Mouse (Mus musculus) mature B cell (primary cell): ENCODE results near the gene Dhrs7.
"Not testable (repeated sequence)": the region's sequence is repeated elsewhere in the genome, so short reads cannot be mapped to it uniquely, and the experiment has no call there.

ENCODE experiments used
- in situ Hi-C: fragments of 300-500 bp; cut with MboI; formaldehyde crosslinking; loops from 2 replicates; pipeline ENCODE4 v1.14.3; 2019

Gene Dhrs7

DNA sequence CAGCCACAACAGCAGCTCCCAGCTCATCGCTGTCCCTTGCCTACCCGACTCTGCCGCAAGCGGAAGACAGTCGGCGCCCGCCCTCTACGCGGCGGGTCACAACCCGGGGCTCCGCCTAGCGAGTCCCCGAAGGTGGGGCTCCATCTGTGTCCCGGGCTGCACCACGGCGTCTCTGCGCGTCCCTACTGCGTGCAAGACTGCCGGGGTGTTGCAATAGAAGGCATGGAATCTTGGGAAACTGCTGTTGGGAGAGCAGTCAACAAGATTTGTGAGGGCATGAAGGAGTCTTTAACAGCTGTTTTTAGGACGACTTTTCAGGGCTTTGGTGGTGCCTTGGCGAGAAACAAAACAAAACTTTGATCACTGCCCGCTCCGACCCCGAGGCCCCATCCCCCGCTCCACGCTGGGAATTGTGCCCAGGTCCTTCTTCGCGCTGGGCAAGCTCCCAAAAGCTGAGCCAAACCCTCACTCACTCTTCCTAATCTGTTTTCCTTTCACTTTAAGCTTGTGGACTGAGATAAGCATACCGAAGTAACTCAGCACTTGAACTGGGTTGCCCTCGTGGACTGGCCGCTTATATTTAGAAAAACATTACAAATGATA is at the start of gene Dhrs7:
Dhrs7 (minus strand) TSS at position 175 of the 603 bp plus-strand sequence.
- in situ Hi-C loops: no loop called here

DNA sequence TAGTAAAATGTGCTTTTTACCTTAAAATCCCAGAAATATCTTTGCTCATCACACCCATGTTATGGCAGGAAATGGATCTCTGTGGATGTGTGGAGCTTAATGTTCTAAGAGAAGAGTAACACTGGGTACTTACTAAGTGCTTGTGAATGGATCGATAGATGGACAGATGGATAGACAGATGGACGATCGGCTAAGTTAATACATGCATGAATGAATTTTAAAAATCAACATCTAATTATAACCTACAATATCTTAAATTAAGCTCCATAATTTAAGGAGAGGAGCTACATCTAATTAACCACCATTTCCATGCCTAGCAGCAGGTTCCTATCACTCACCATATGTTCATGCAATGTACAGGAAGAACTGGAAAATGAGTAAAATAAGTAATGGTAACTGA is 45.3 kb upstream of the Dhrs7 start:
- in situ Hi-C loops: no loop called here

DNA sequence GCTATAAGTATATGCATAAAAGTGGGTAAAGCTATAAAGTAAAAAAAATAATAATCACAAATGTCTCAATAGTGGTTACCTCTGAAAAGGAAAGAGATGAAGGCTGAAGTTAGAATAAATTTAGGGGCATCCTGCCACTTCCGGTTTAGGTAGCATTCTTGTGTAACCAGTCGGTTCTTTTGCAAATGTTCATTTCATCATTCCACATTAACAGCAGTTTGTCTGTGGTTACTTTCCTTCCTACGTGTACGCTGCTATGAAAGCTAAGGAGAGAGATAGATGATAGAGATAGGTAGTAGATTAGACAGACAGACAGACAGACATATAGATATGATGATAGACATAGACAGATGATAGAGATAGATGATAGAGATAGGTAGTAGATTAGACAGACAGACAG is 39.4 kb upstream of the Dhrs7 start:
- in situ Hi-C loops: no loop called here

DNA sequence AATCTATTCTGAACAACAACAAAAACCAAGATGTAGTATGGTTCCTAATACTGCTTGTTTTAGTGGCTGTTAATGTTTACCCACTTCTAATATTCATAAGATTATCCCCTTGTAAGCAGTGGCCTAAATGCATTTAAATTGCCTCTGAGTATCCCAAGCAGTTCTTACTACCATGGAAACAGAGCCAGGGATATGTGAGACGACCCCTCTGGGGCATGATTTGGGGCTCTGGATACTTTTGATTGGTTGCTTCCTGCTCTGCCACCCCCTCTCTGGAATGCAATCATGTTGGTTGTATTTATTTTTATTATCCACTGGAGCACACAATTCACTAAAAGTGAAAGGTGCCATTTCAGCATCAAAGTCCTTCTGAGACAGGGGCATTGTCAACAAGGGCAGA is 35.3 kb upstream of the Dhrs7 start:
- in situ Hi-C loops: no loop called here

DNA sequence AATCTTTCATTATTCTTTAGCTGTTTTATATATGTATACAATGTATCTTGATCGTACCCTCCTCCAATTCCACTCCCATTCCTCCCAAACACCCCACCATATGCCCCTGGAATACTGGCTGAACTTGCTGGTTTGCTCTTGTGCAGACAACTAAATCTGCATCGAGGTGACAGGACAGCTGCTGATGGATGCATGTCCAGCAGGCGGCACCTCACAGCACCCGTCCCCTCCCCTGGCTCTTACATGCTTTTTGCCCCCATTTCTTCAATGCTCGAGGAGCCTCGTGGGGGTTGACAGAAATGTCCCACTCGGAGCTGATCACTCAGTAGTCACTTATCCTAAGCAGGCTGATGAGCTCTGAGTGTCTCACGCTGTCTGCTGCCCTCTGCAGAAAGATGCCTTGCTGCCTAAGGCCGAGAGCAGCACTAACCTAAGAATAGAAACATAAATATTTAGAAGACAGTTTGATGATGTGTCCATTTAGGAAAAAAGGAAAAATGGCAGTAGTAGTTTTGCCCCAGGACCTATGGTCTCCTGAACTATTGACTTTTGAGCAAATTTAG is 30.3 kb upstream of the Dhrs7 start:
- in situ Hi-C loops: no loop called here

DNA sequence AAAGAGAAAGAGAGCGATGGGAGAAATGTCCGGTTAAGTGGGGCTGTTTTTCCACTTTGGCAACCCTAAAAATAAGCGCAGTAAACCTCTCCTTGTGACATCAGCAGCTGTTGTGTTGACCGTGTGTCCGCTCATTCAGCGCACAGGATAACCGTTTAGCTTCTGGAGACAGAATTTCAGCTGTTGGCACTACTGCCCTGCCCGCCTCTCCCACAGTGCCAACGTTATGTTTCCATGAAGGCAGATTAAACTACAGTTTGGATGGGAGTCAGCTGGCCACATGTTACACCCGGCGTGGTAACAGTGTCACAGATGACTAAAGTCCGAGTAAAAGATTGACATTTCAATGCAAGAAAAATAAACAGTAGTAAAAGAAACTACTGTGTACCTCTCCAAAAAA is 29.7 kb upstream of the Dhrs7 start:
- in situ Hi-C loops: no loop called here

DNA sequence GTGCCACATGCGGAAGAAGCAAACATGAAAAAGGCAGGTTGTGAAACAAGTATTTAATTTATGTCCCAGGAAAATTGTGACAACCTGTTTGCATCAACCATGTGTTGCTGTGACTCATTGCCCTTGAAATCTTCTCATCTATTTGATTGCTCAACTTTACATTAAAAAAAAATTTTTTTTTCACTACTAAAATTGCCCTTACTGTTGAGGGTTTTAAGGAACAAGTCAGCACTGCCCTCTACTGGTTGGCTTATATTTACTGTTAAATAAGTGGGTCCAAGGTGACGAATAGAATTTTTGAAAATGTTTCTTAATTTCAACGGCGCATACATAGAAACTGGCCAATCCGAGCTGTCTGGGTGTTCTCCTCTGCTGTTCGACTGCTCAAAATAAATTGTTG is 29.2 kb upstream of the Dhrs7 start:
- in situ Hi-C loops: no loop called here

DNA sequence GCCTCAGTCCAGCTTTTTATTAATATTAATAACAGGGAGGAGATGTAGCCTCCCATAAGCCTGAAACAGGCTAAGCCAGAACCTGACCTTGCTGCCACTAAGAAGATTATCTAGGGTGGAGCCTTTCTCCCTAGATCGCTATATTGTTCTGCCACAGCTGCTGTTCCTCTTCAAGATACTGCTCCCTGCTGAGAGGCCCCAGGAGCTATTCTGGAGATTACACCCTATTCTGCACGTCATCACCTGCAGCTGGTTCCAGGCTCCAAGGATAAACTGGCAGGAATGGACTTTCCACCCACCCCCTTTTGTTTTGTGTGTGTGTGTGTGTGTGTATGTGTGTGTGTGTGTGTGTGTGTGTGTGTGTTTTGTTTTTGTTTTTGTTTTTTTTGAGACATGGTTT is 23.6 kb upstream of the Dhrs7 start:
- in situ Hi-C loops: not testable (repeated sequence)

DNA sequence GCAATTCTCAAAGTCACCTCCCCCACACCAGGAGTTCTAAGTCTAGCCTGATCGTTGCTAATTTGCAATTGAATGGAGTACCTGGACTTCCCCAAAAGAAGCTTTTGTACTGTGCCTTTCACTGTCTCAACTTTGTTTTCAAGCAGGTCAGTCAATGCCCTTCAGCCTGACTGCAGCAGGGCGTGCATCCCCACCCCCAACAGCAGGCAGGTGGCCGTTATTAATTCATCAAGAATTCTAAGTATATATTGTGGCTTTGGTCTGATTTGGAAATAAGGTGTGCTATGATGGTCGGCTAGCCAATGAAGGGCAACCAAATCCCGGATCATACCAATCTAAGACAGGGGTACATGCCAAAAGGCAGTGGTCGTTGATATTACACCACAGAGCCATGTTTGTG is 23.0 kb upstream of the Dhrs7 start:
- in situ Hi-C loops: not testable (repeated sequence)

DNA sequence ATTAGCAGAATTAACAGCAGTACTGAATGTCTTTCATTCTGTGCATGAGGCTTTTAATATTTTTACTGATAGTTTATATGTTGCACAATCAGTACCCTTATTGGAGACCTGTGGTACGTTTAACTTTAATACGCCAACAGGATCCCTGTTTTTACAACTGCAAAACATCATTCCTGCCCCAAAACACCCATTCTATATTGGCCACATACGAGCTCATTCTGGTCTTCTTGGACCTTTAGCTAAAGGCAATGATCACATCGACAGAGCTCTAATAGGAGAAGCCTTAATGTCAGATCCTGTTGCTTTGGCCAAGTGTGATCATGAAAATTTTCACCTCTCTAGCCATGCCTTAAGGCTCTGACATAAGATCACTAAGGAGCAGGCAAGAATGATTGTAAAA is 21.9 kb upstream of the Dhrs7 start:
- in situ Hi-C loops: not testable (repeated sequence)

DNA sequence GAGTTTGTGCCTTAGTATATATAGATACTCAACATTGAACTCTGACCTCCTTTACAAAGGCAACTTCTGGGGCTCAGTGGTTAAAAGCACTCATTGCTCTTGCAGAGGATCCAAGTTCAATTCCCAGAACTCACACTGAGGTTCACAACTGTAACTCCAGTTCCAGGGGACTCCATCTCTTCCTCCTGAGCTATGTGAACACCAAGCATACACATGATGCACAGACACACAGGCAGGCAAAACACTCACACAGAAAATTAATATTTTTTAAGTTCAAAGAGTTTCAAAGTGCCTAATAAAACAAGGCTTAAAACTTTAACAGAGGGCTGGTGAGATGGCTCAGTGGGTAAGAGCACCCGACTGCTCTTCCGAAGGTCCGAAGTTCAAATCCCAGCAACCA is 18.9 kb upstream of the Dhrs7 start:
- in situ Hi-C loops: no loop called here

DNA sequence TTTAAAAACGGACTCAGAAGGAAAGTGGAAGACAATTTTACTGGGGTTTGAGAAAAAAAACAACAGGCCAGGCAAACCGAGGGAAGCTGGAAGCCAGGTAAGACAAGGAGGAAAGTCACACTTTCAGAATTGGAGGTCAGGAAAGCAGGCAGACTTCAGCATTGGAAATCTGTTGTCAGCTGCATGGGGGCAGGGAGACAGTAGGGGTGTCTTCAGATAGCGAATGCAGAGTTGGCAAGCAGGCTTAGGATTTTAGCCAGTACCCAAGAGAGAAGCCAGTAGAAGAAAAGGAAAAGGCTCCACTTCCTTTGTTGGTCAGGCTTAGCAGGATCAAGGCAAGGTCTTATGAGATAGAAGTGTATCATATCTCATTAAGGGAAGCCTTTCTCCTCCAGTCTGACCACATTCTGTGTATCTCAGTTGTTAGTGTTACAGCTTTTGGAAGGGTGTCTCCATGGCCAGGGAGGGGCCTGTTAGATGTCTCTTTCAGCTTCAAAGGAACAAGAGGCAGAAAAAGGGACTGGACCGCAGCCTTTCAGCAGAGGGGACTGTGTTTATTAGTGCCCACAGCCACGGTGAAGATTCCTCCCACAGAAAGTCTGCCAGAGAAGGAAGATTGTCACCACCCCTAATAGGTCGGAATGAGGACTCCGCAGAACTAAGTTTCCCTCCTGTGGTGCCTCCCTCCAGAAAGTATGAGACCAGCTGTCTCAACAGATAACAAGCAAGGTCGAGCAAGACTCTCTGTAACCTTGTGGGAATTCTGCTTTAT is 18.0 kb upstream of the Dhrs7 start:
- in situ Hi-C loops: no loop called here

DNA sequence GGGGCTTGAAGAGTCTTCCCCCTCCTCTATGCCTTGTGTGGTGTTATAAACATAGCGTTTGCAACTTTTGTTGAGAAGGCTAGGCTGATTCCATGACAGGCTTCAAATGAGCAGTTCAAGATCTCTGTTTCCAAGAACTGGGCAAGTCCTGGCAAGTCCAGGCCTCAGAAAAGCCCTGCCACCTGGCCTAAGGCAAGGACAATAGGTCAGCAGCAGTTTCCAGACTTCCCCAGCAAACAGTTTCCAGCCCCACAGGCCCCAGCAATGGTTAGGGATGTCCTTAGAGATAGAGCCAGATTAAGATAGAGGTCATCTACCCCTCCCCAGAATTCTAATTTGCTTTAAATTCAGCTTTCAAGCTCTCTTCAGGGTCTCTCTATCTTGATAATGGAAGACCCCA is 17.2 kb upstream of the Dhrs7 start:
- in situ Hi-C loops: no loop called here

DNA sequence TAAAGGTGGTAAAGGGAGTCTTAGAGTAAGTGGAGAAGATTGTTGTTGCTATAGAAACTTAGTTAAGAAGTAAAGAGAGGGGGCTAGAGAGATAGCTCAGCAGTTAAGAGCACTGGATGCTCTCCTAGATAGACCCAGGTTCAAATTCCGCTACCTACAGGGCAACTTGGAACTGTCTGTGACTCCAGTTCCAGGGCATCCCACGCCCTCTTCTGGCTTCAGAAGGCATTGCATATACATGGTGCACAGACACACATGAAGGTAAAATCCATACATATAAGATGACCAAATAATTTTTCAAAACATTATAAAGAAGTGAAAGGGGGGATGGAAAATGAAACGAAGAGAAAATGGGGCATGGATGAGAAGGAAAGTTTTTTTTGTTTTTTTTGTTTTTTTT is 14.9 kb upstream of the Dhrs7 start:
- in situ Hi-C loops: no loop called here

DNA sequence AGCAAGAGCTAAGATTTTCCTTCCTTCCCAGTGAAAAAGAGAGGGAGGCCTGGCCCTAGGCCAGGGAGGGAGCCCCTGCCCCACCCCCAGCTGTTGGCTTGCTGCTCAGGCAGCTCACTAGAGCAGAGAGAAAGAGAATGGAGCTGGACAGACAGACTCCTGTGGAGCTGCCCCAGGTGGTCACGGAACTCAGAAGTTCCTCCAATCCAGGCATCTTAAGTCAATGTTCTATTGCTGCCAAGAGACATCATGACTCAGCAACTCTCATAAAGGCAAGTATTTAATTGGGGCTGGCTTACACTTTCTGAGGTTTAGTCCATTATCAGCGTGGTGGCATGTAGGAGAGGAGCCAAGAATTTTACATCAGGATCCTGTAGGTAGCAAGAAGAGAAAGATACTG is 10.1 kb upstream of the Dhrs7 start:
- in situ Hi-C loops: no loop called here

DNA sequence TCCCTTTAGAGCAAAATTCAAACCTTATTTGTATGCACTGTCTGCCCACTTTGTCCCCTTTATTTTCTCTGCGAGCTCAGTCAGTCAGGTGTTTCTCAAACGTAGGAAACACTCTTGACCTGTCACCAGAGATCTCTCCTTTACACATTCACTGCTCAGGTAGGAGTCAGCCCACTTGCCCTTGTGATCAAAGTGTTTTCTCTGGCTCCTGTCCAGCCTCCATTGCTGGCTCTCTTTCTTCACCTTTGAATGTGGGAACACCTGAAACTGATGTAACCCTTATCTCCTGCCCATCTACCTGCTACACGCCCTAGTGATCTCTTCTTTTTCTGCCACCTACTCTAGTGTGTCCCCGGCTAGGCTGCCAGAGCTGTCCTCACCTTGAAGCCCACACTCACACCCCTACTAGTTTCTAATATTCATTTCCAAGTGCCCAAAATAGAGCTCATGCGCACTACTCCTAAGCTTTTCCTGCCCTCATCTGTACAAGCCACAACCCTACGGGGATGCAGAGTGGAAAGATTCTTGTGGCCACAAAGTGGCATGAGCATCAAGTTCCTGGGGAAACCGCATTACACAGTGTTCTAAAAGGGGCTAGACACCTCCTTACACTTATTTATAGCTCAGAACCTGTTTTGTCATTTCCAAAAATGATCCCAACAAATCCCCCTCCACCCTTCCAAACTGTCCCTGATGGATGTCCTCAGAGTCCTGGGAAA is 9.5 kb upstream of the Dhrs7 start:
- in situ Hi-C loops: no loop called here

DNA sequence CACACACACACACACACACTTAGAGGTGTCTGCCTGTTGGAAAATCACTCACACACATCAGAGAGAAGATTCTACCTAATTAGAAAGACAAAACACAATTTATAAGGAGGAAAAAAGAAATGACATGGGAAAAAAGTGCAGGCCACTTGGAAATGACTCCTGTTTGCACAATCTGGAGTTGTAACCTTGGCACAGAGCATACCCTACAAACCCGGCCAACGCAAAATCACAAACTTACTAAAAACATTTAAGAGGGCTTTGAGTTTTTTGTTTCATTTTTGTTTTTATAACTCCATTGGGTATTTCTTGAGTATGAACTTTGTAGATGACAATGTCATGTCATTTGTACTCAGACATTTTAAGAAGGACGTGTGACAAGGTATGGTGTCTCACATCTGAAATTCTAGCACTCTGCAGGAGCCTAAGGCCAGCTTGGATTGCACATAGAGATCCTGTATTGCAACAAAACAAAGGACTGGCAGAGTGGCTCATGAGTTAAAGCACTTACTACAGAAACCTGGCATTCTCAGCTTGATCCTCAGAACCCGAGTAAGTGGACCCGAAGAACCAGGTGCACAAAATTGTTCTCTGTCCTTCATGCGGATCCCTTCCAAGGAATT is 6.9 kb upstream of the Dhrs7 start:
- in situ Hi-C loops: no loop called here

DNA sequence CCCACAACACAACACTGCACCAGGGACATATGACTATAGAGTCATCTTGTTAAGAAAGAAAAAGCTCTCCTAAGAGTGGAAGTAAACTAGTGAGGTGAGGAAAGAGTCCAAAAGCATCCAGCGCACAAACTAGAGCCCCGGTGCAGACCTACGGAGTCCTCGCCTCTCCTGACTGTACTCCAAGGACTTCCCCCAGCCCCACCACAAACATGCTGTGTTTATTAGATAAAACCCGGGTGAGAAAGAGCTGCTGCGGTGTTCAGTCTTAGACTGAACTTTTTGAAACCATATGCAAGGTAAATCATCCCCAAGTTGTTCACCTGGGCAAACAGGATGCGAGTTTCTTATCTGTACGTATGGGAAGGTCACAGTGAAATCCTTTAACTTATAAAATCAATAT is 6.2 kb upstream of the Dhrs7 start:
- in situ Hi-C loops: no loop called here

DNA sequence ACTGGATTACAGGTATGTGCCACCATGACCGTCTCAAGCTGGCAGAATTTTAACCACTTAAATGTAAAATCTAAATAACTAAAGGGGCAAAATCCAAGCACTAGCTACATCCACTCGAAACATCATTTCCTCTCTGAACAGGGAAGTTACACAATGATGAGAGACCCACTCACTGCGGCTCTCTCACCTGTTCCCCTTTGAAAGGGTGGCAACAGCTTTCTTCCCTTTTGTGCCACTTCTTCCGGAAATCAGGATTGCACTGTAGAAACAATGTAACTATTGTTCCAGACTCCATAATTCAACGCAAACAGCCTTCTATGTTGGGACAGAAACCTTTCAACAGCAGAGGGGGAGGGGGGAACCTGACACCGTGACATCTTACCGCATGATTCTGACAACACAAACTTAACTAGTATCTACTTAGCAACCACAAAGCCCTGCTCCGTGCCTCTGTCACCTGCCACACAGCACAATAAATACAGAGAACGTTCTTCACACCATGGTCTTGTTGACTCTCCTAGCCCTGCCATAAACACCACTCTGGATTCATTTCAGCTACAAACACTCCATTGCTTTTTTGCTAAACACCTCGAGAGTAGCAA is 3.3 kb upstream of the Dhrs7 start:
- in situ Hi-C loops: no loop called here

DNA sequence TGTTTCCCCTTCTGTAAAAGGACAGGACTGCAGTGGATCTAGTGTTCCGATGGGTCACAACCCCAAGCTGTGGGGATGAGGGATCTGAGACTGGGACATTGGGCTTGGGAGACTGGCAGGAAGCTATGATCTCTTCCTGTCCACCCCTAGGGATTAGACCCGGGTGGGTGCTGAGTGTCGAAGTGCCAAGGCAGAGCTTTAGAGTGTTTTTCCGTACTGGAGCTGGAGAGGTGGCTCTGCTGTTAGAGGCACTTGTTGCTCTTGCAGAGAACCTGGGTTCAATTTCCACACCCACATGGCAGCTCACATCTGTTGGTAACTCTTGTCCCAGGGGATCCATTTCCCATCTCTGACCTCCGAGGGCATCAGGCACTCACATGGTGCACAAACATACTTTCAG is 1.3 kb upstream of the Dhrs7 start:
- in situ Hi-C loops: no loop called here

DNA sequence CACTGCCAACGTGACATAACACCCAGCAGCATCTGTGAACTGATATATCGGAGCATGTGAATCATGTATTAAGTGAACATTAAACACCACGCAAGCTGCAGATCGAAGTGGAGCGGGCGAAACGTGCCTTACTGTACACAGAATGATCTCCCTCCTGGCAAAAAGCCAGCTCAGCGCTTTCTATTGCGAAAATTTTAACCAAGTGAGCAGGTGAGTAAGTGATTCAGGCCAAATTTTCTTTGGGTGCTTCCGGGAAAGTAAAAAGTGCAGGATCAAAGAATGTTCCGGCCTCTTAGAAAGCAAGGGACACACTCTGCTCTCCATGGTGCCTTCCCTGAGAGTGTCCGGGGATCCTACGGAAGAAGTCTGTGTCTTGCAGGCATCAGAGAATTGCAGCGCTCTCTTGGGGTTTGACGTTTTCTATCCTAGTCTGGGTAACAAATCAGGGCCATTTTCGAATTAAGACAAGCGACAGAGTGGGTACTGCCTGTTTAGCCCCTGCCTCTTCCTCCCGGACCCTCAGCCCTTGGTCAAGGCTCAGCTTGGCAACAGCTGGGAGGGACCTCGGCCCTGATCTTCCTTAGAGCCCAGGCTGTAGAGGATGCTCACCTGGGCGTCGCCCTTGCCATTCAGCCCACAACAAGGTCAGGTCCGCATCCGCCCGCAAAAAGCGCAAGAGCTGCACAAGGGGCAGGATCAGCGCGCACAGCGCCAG is 532 bp downstream of the Dhrs7 start:
- in situ Hi-C loops: no loop called here
